Comparison of ENCODE assay signal across 7 mouse cellular contexts in the genomic region with DNA sequence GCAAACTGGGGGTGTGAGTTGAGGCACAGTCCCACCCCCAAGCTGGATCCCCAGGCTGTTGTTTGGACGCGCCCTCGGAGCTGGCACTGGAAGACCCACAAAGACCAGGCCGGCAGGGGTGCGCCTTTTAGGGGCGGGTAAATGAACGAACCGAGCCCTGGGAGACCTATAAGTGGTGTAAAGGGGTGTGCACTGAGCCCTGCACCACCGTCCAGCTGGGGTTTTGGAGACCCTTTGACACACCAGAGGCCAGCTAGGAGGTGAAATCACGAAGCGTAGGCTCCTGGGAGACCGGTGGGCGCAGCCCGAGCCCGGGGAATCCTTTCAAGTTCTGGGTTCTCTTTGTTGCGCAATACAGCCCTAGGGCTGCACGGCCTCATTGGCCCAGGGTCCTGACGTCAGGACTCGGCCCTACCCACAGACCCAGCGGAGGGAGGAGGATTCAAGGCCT. TPM values are rescaled to one million over a fixed set of nuclear protein-coding genes. Genes with fewer than 3 reads are reported as not detected.
DNase-seq lines count a peak whose midpoint lies in the region; ATAC-seq and TF ChIP-seq lines count a peak whose summit lies in the region.

No protein-coding gene starts in this region.

- DNase-seq in 3T3-L1 (ENCODE audit: low read depth, low spot score) = peak; percentile 71
- DNase-seq in Muller cell, postnatal 12 days (ENCODE audit: inconsistent ontology term) = peak; percentile 84
- DNase-seq in mesoderm, embryonic 11.5 days (ENCODE audit: low read depth, low spot score) = peak; percentile 60
- DNase-seq in frontal cortex, postnatal 10 days (ENCODE audit: low spot score in 2 of 2) = no peak
- DNase-seq in thymus, adult 18-20 months = no peak

- H3K4me1 ChIP-seq in intestine, postnatal 0 days (replicated peaks; ENCODE audit: control insufficient read depth, insufficient read depth, low read length) = no peaks in the 10 kb centered on the region

- H3K4me2 ChIP-seq in intestine, postnatal 0 days (replicated peaks; ENCODE audit: low read depth) = peak overlapping the region; percentile 85

- no peak for TF ChIP-seq CTCF in intestine, postnatal 0 days (IDR thresholded peaks at IDR 0.05; ENCODE audit: low read depth)

- 2% methylated on average over 20 of the region's 20 CpGs for WGBS in intestine, postnatal 0 days

- peak; percentile 64 for ATAC-seq in granulocyte monocyte progenitor cell, adult 5-6 weeks (replicated peaks; ENCODE audit: poor library complexity, severe bottlenecking)
- no peak for ATAC-seq in intestine, postnatal 0 days

- H3K9me3 ChIP-seq in intestine, postnatal 0 days (ENCODE audit: control insufficient read depth) = no peaks in the 10 kb centered on the region

- H3K4me3 ChIP-seq in intestine, postnatal 0 days (ENCODE audit: low read depth, low read length) = peak overlapping the region; percentile 53

- H3K27ac ChIP-seq in intestine, postnatal 0 days (ENCODE audit: low read depth, low read length) = no peak overlapping the region

- peak overlapping the region; percentile 54; the same call in 1 of the 2 replicates for H3K9ac ChIP-seq in intestine, postnatal 0 days (ENCODE audit: low read depth, low read length)

- peaks cover 8% of the 10 kb centered on the region; the same call in 1 of the 2 replicates for H3K27me3 ChIP-seq in intestine, postnatal 0 days (replicated peaks; ENCODE audit: control insufficient read depth, insufficient read depth, low read length)

- H3K36me3 ChIP-seq in intestine, postnatal 0 days (ENCODE audit: control insufficient read depth, insufficient read depth) = no peaks in the 10 kb centered on the region; the same call in 1 of the 2 replicates

RNA-seq across cellular contexts. Expression of gene Gpr153, which starts 0.7 kb away (rescaled TPM):
- not detected in 2 replicates for total RNA-seq in granulocyte monocyte progenitor cell, adult 5-6 weeks (2014; fragmentation: Nextera tagmentation)
- total RNA-seq in granulocyte monocyte progenitor cell, adult 5-6 weeks (2017) = not detected in 2 replicates
- polyA plus RNA-seq in intestine, postnatal 0 days (2015; fragmentation: Nextera tagmentation; extraction: Ambion mirVana) = 2.9 and 3.1 TPM in 2 replicates

RNA-seq across cellular contexts. Expression of gene Hes3, which starts 16.8 kb away (rescaled TPM):
- total RNA-seq in granulocyte monocyte progenitor cell, adult 5-6 weeks (2014; fragmentation: Nextera tagmentation) = not detected in 2 replicates
- total RNA-seq in granulocyte monocyte progenitor cell, adult 5-6 weeks (2017) = not detected in 2 replicates
- polyA plus RNA-seq in intestine, postnatal 0 days (2015; fragmentation: Nextera tagmentation; extraction: Ambion mirVana) = not detected in 2 replicates

RNA-seq across cellular contexts. Expression of gene Icmt, which starts 22.3 kb away (rescaled TPM):
- 14.3 and 17.9 TPM in 2 replicates for total RNA-seq in granulocyte monocyte progenitor cell, adult 5-6 weeks (2014; fragmentation: Nextera tagmentation)
- 13.0 and 13.9 TPM in 2 replicates for total RNA-seq in granulocyte monocyte progenitor cell, adult 5-6 weeks (2017)
- polyA plus RNA-seq in intestine, postnatal 0 days (2015; fragmentation: Nextera tagmentation; extraction: Ambion mirVana) = 12.6 and 12.9 TPM in 2 replicates

RNA-seq across cellular contexts. Expression of gene Rnf207, which starts 44.1 kb away (rescaled TPM):
- not detected in 2 replicates for total RNA-seq in granulocyte monocyte progenitor cell, adult 5-6 weeks (2014; fragmentation: Nextera tagmentation)
- not detected in 2 replicates for total RNA-seq in granulocyte monocyte progenitor cell, adult 5-6 weeks (2017)
- 0.69 and 0.70 TPM in 2 replicates for polyA plus RNA-seq in intestine, postnatal 0 days (2015; fragmentation: Nextera tagmentation; extraction: Ambion mirVana)

RNA-seq across cellular contexts. Expression of gene Rpl22, which starts 50.8 kb away (rescaled TPM):
- 1,942 and 1,984 TPM in 2 replicates for total RNA-seq in granulocyte monocyte progenitor cell, adult 5-6 weeks (2014; fragmentation: Nextera tagmentation)
- 2,435 and 2,975 TPM in 2 replicates for total RNA-seq in granulocyte monocyte progenitor cell, adult 5-6 weeks (2017)
- 281 and 296 TPM in 2 replicates for polyA plus RNA-seq in intestine, postnatal 0 days (2015; fragmentation: Nextera tagmentation; extraction: Ambion mirVana)

Comparison
In these comparisons a context has a peak if more than half of its experiments do, and no peak if none do; other contexts are left out.
1. DNase-seq: peak in 3T3-L1 (single experiment), Muller cell, postnatal 12 days (single experiment) and mesoderm, embryonic 11.5 days (single experiment); none in frontal cortex, postnatal 10 days (0 of 2) and thymus, adult 18-20 months (0 of 2).